Comparison of ENCODE assay signal across 8 mouse cellular contexts in the genomic region with DNA sequence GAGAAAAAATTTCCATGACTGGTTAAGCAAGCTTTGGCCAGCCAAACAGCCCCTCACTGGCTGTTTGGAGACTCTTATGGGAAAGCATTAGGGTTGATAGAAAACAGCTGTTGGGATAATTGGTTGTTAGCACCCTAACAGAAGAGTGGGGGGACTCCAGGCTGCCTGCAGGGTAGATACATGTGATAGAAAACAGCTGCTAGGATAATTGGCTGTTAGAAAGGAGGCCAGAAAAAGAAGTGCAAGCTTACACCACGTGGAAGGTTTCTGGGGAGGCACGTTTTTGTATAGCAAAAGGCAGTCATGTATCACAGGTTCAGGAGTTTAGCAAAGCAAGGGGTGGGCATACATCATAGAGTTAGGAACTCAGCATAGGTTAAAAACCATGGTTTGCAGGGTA. TPM values are rescaled to one million over a fixed set of nuclear protein-coding genes. Genes with fewer than 3 reads are reported as not detected.
DNase-seq lines count a peak whose midpoint lies in the region; ATAC-seq and TF ChIP-seq lines count a peak whose summit lies in the region.

No protein-coding gene starts in this region.

- H3K9me3 ChIP-seq in CH12.LX (replicated peaks; ENCODE audit: low read length) = no peaks in the 10 kb centered on the region
- no peaks in the 10 kb centered on the region for H3K9me3 ChIP-seq in heart, embryonic 14.5 days (ENCODE audit: control insufficient read depth, low read length)
- no peaks in the 10 kb centered on the region for H3K9me3 ChIP-seq in liver, embryonic 14.5 days (ENCODE audit: control insufficient read depth, low read length)

- peak overlapping the region; percentile 99 for H3K27ac ChIP-seq in gastrocnemius, adult 2 months
- H3K27ac ChIP-seq in CH12.LX (ENCODE audit: insufficient read depth, low read depth) = 0 out of 2 replicates have a peak overlapping the region, but pooled peaks have one; percentile 30
- H3K27ac ChIP-seq in heart, embryonic 14.5 days (replicated peaks in 1 of 2; ENCODE audit: control insufficient read depth in 1 of 2, insufficient read depth in 1 of 2, low read depth in 2 of 2, low read length in 2 of 2) = peak overlapping the region; percentile 95 to 99; a peak in 3 of 4 replicates
- H3K27ac ChIP-seq in liver, embryonic 14.5 days = peak overlapping the region; percentile 85
- H3K27ac ChIP-seq in thymus, adult 2 months (ENCODE audit: control insufficient read depth, insufficient read depth, low read length) = no peak overlapping the region

- peak overlapping the region; percentile 68; the same call in 1 of the 2 replicates for H3K4me2 ChIP-seq in CH12.LX (ENCODE audit: insufficient read depth, low read depth, poor library complexity, severe bottlenecking)
- H3K4me2 ChIP-seq in heart, embryonic 14.5 days (ENCODE audit: low read length) = no peak overlapping the region
- peak overlapping the region; percentile 90 for H3K4me2 ChIP-seq in liver, embryonic 14.5 days (ENCODE audit: low read depth)

- no peak overlapping the region for H3K4me3 ChIP-seq in gastrocnemius, adult 2 months
- H3K4me3 ChIP-seq in CH12.LX (replicated peaks in 1 of 3; ENCODE audit: low read depth in 2 of 3, low read length in 2 of 3, poor library complexity in 1 of 3) = peak overlapping the region in 2 of 3 experiments; percentile 67 to 94
- no peak overlapping the region for H3K4me3 ChIP-seq in heart, embryonic 14.5 days (ENCODE audit: control insufficient read depth in 1 of 2, insufficient read depth in 1 of 2, low read depth in 1 of 2, low read length in 2 of 2)
- H3K4me3 ChIP-seq in liver, embryonic 14.5 days (ENCODE audit: insufficient read depth in 1 of 2, low read depth in 2 of 2, low read length in 2 of 2) = no peak overlapping the region
- no peak overlapping the region for H3K4me3 ChIP-seq in thymus, adult 2 months (ENCODE audit: control insufficient read depth, insufficient read depth, low read length)

- peaks cover 56 to 72% of the 10 kb centered on the region in 2 experiments for H3K36me3 ChIP-seq in CH12.LX (replicated peaks in 1 of 2; ENCODE audit: control insufficient read depth in 1 of 2, insufficient read depth in 1 of 2, low read length in 1 of 2)
- peaks cover 75% of the 10 kb centered on the region for H3K36me3 ChIP-seq in heart, embryonic 14.5 days (ENCODE audit: control insufficient read depth, insufficient read depth, low read length)
- H3K36me3 ChIP-seq in liver, embryonic 14.5 days (replicated peaks; ENCODE audit: control insufficient read depth, insufficient read depth, low read depth) = peaks cover 52% of the 10 kb centered on the region
- H3K36me3 ChIP-seq in thymus, adult 2 months (ENCODE audit: control insufficient read depth, insufficient read depth, low read length) = peaks cover 43% of the 10 kb centered on the region

- peaks cover 19% of the 10 kb centered on the region for H3K79me2 ChIP-seq in CH12.LX (replicated peaks; ENCODE audit: control insufficient read depth, extremely low read depth, insufficient read depth, poor library complexity, severe bottlenecking)

- 41% methylated on average over 2 of the region's 2 CpGs for WGBS in heart, embryonic 14.5 days
- 62% methylated on average over 2 of the region's 2 CpGs for WGBS in liver, embryonic 14.5 days (ENCODE audit: insufficient replicate concordance)
- 90% methylated on average over 2 of the region's 2 CpGs for whole genome bisulfite sequencing in thymus, adult 2 months

- DNase-seq in gastrocnemius, adult 2 months = no peak
- no peak for DNase-seq in gastrocnemius, postnatal 36 days
- no peak for DNase-seq in CH12.LX (ENCODE audit: extremely low read depth)
- no peak for DNase-seq in liver, embryonic 14.5 days (ENCODE audit: low read depth in 3 of 3, low spot score in 3 of 3)
- no peak for DNase-seq in thymus, adult 2 months
- DNase-seq in left cerebral cortex, adult 9 months (ENCODE audit: low spot score in 2 of 2) = no peak

- in situ Hi-C loops in CH12.LX (cut with MboI; ENCODE audit: low pct_ligation_motif_present, low pct_unique_long_range_greater_than_20kb, low sequenced_read_pairs) = loop anchor here (25.0 kb wide), 1 partner anchor 709 kb away; no protein-coding TSS in a partner anchor

- intact Hi-C loops in gastrocnemius, adult 2 months (cut with DNase I) = no loop called here
- intact Hi-C loops in gastrocnemius, postnatal 36 days (cut with DNase I) = no loop called here

- no peak for TF ChIP-seq RAD21 in CH12.LX (IDR thresholded peaks at IDR 0.05; ENCODE audit: low read depth, low read length)

- no peak for TF ChIP-seq EP300 in CH12.LX (IDR thresholded peaks at IDR 0.05; ENCODE audit: low read length)
- TF ChIP-seq EP300 in liver, embryonic 14.5 days (IDR thresholded peaks at IDR 0.05; ENCODE audit: low read depth) = no peak

- H3K4me1 ChIP-seq in CH12.LX (ENCODE audit: control insufficient read depth in 1 of 2, insufficient read depth in 2 of 2) = peaks cover 9 to 32% of the 10 kb centered on the region in 2 experiments
- peaks cover 28 to 51% of the 10 kb centered on the region in 2 experiments for H3K4me1 ChIP-seq in heart, embryonic 14.5 days (ENCODE audit: control insufficient read depth in 2 of 2, insufficient read depth in 2 of 2, low read length in 2 of 2)
- peaks cover 54 to 60% of the 10 kb centered on the region in 2 experiments for H3K4me1 ChIP-seq in liver, embryonic 14.5 days (replicated peaks; ENCODE audit: control insufficient read depth in 2 of 2, insufficient read depth in 2 of 2, low read length in 1 of 2)
- H3K4me1 ChIP-seq in thymus, adult 2 months (replicated peaks; ENCODE audit: control insufficient read depth, insufficient read depth, low read length) = peaks cover 17% of the 10 kb centered on the region

- H3K27me3 ChIP-seq in CH12.LX (replicated peaks) = no peaks in the 10 kb centered on the region
- H3K27me3 ChIP-seq in heart, embryonic 14.5 days (ENCODE audit: control insufficient read depth, insufficient read depth, low read length) = no peaks in the 10 kb centered on the region
- H3K27me3 ChIP-seq in liver, embryonic 14.5 days (ENCODE audit: control insufficient read depth, insufficient read depth, low read length) = no peaks in the 10 kb centered on the region
- no peaks in the 10 kb centered on the region for H3K27me3 ChIP-seq in thymus, adult 2 months (ENCODE audit: control insufficient read depth, insufficient read depth, low read length)

- dilution Hi-C loops in CH12.LX (cut with MboI; ENCODE audit: extremely low pct_ligation_motif_present, extremely low pct_unique_long_range_greater_than_20kb, low sequenced_read_pairs) = no loop called here

- no peak for TF ChIP-seq CTCF in gastrocnemius, adult 2 months (IDR thresholded peaks at IDR 0.05)
- TF ChIP-seq CTCF in CH12.LX (conservative IDR thresholded peaks at IDR 0.05 in 1 of 2, IDR thresholded peaks at IDR 0.05 in 1 of 2; ENCODE audit: low read depth in 2 of 2, low read length in 2 of 2) = no peak
- TF ChIP-seq CTCF in liver, embryonic 14.5 days (IDR thresholded peaks at IDR 0.05; ENCODE audit: low read depth) = no peak
- no peak for TF ChIP-seq CTCF in thymus, adult 2 months (IDR thresholded peaks at IDR 0.05; ENCODE audit: borderline replicate concordance, control insufficient read depth, extremely low read depth, insufficient read depth, low read length, poor library complexity)

- no peak for TF ChIP-seq POLR2A in CH12.LX (IDR thresholded peaks at IDR 0.05; ENCODE audit: low read depth, low read length)
- TF ChIP-seq POLR2A in thymus, adult 2 months (IDR thresholded peaks at IDR 0.05; ENCODE audit: control insufficient read depth, extremely low read depth, insufficient read depth, low read length, poor library complexity) = no peak

- H3K9ac ChIP-seq in CH12.LX (ENCODE audit: insufficient read depth, low read depth) = no peak overlapping the region
- H3K9ac ChIP-seq in heart, embryonic 14.5 days (ENCODE audit: low read length) = 0 out of 2 replicates have a peak overlapping the region, but pooled peaks have one; percentile 5
- H3K9ac ChIP-seq in liver, embryonic 14.5 days (replicated peaks) = no peak overlapping the region

- ATAC-seq in heart, embryonic 14.5 days (ENCODE audit: insufficient number of reproducible peaks, insufficient read depth, low FRiP score, low read depth) = no peak
- no peak for ATAC-seq in liver, embryonic 14.5 days (ENCODE audit: insufficient read depth)
- no peak for ATAC-seq in megakaryocyte-erythroid progenitor cell, adult 5-6 weeks (replicated peaks; ENCODE audit: low FRiP score, low TSS enrichment, poor library complexity, severe bottlenecking)

RNA-seq across cellular contexts. Expression of a gene that starts 1.5 kb away (rescaled TPM):
- total RNA-seq in gastrocnemius, adult 2 months (2021) = 100 to 1,000 TPM; 146 to 171 TPM
- total RNA-seq in gastrocnemius, postnatal 36 days (2021) = 100 to 1,000 TPM; 118 to 137 TPM
- total RNA-seq in CH12.LX (2012; rRNA removed) = 351 and 486 TPM in 2 replicates
- total RNA-seq in CH12.LX (2014; rRNA removed) = 721 and 819 TPM in 2 replicates
- 324 and 357 TPM in 2 replicates for polyA plus RNA-seq in CH12.LX (2012; ENCODE audit: insufficient read length, low read depth)
- polyA plus RNA-seq in heart, embryonic 14.5 days (2014; fragmentation: Nextera tagmentation; extraction: Ambion mirVana) = 69.6 and 71.5 TPM in 2 replicates
- 146 and 246 TPM in 2 replicates for polyA plus RNA-seq in liver, embryonic 14.5 days (2012; rRNA removed)
- polyA plus RNA-seq in liver, embryonic 14.5 days (2014; fragmentation: Nextera tagmentation; extraction: Ambion mirVana) = 108 and 129 TPM in 2 replicates
- polyA plus RNA-seq in thymus, adult 2 months (2012; rRNA removed) = 169 and 179 TPM in 2 replicates
- total RNA-seq in megakaryocyte-erythroid progenitor cell, adult 5-6 weeks (2014; fragmentation: Nextera tagmentation) = 145 and 192 TPM in 2 replicates
- 292 and 318 TPM in 2 replicates for total RNA-seq in megakaryocyte-erythroid progenitor cell, adult 5-6 weeks (2017)

RNA-seq across cellular contexts. Expression of a gene that starts 10.6 kb away (rescaled TPM):
- total RNA-seq in gastrocnemius, adult 2 months (2021) = 10 to 100 TPM; 11.3 to 16.0 TPM
- 10 to 100 TPM; 11.6 to 12.4 TPM for total RNA-seq in gastrocnemius, postnatal 36 days (2021)
- 47.1 and 55.0 TPM in 2 replicates for total RNA-seq in CH12.LX (2012; rRNA removed)
- 63.3 and 67.3 TPM in 2 replicates for total RNA-seq in CH12.LX (2014; rRNA removed)
- polyA plus RNA-seq in CH12.LX (2012; ENCODE audit: insufficient read length, low read depth) = 91.2 and 99.6 TPM in 2 replicates
- polyA plus RNA-seq in heart, embryonic 14.5 days (2014; fragmentation: Nextera tagmentation; extraction: Ambion mirVana) = 41.5 and 45.9 TPM in 2 replicates
- polyA plus RNA-seq in liver, embryonic 14.5 days (2012; rRNA removed) = 16.2 and 25.6 TPM in 2 replicates
- polyA plus RNA-seq in liver, embryonic 14.5 days (2014; fragmentation: Nextera tagmentation; extraction: Ambion mirVana) = 30.0 and 32.9 TPM in 2 replicates
- 22.5 and 25.0 TPM in 2 replicates for polyA plus RNA-seq in thymus, adult 2 months (2012; rRNA removed)
- total RNA-seq in megakaryocyte-erythroid progenitor cell, adult 5-6 weeks (2014; fragmentation: Nextera tagmentation) = 51.6 and 54.4 TPM in 2 replicates
- 28.7 and 36.3 TPM in 2 replicates for total RNA-seq in megakaryocyte-erythroid progenitor cell, adult 5-6 weeks (2017)

RNA-seq across cellular contexts. Expression of a gene that starts 17.9 kb away (rescaled TPM):
- total RNA-seq in gastrocnemius, adult 2 months (2021) = 10 to 100 TPM; 10.3 to 12.7 TPM
- total RNA-seq in gastrocnemius, postnatal 36 days (2021) = 1 to 10 TPM in 1 of 2 experiments, not detected in 1; 3.8 TPM
- total RNA-seq in CH12.LX (2012; rRNA removed) (not detected in 2 replicates), CH12.LX (2014; rRNA removed) (not detected in 2 replicates)
- 6.5 TPM in 1 of 2 replicates, not detected in the other for polyA plus RNA-seq in CH12.LX (2012; ENCODE audit: insufficient read length, low read depth)
- polyA plus RNA-seq in heart, embryonic 14.5 days (2014; fragmentation: Nextera tagmentation; extraction: Ambion mirVana) = not detected in 2 replicates
- polyA plus RNA-seq in liver, embryonic 14.5 days (2012; rRNA removed) = not detected in 2 replicates
- polyA plus RNA-seq in liver, embryonic 14.5 days (2014; fragmentation: Nextera tagmentation; extraction: Ambion mirVana) = not detected in 2 replicates
- polyA plus RNA-seq in thymus, adult 2 months (2012; rRNA removed) = not detected in 2 replicates
- 5.6 and 6.5 TPM in 2 replicates for total RNA-seq in megakaryocyte-erythroid progenitor cell, adult 5-6 weeks (2014; fragmentation: Nextera tagmentation)
- total RNA-seq in megakaryocyte-erythroid progenitor cell, adult 5-6 weeks (2017) = not detected in 2 replicates

RNA-seq across cellular contexts. Expression of a gene that starts 19.7 kb away (rescaled TPM):
- 10 to 100 TPM; 20.6 to 24.6 TPM for total RNA-seq in gastrocnemius, adult 2 months (2021)
- 10 to 100 TPM; 19.2 to 25.8 TPM for total RNA-seq in gastrocnemius, postnatal 36 days (2021)
- total RNA-seq in CH12.LX (2012; rRNA removed) = 34.4 and 35.4 TPM in 2 replicates
- total RNA-seq in CH12.LX (2014; rRNA removed) = 18.8 and 20.7 TPM in 2 replicates
- polyA plus RNA-seq in CH12.LX (2012; ENCODE audit: insufficient read length, low read depth) = 19.2 and 23.3 TPM in 2 replicates
- polyA plus RNA-seq in heart, embryonic 14.5 days (2014; fragmentation: Nextera tagmentation; extraction: Ambion mirVana) = 27.6 and 28.1 TPM in 2 replicates
- 4.3 and 4.8 TPM in 2 replicates for polyA plus RNA-seq in liver, embryonic 14.5 days (2012; rRNA removed)
- 13.3 and 14.5 TPM in 2 replicates for polyA plus RNA-seq in liver, embryonic 14.5 days (2014; fragmentation: Nextera tagmentation; extraction: Ambion mirVana)
- 32.7 and 36.3 TPM in 2 replicates for polyA plus RNA-seq in thymus, adult 2 months (2012; rRNA removed)
- total RNA-seq in megakaryocyte-erythroid progenitor cell, adult 5-6 weeks (2014; fragmentation: Nextera tagmentation) = 29.0 and 36.7 TPM in 2 replicates
- 21.2 and 25.8 TPM in 2 replicates for total RNA-seq in megakaryocyte-erythroid progenitor cell, adult 5-6 weeks (2017)

RNA-seq across cellular contexts. Expression of a gene that starts 33.5 kb away (rescaled TPM):
- total RNA-seq in gastrocnemius, adult 2 months (2021) = under 1 TPM; 0.28 to 0.46 TPM
- total RNA-seq in gastrocnemius, postnatal 36 days (2021) = under 1 TPM; 0.05 to 0.62 TPM
- total RNA-seq in CH12.LX (2012; rRNA removed) (under 0.01 TPM in 1 of 2 replicates, not detected in the other), CH12.LX (2014; rRNA removed) (0.03 TPM in 1 of 2 replicates, not detected in the other)
- polyA plus RNA-seq in CH12.LX (2012; ENCODE audit: insufficient read length, low read depth) = not detected in 2 replicates
- polyA plus RNA-seq in heart, embryonic 14.5 days (2014; fragmentation: Nextera tagmentation; extraction: Ambion mirVana) = not detected in 2 replicates
- polyA plus RNA-seq in liver, embryonic 14.5 days (2012; rRNA removed) = 0.01 and 0.02 TPM in 2 replicates
- 0.01 TPM in 1 of 2 replicates, not detected in the other for polyA plus RNA-seq in liver, embryonic 14.5 days (2014; fragmentation: Nextera tagmentation; extraction: Ambion mirVana)
- polyA plus RNA-seq in thymus, adult 2 months (2012; rRNA removed) = 0.30 and 0.42 TPM in 2 replicates
- not detected in 2 replicates for total RNA-seq in megakaryocyte-erythroid progenitor cell, adult 5-6 weeks (2014; fragmentation: Nextera tagmentation)
- total RNA-seq in megakaryocyte-erythroid progenitor cell, adult 5-6 weeks (2017) = not detected in 2 replicates

Comparison
In these comparisons a context has a peak if more than half of its experiments do, and no peak if none do; other contexts are left out.
1. H3K4me3 ChIP-seq: peak in CH12.LX (2 of 3); none in gastrocnemius, adult 2 months (single experiment), heart, embryonic 14.5 days (0 of 2), liver, embryonic 14.5 days (0 of 2) and thymus, adult 2 months (single experiment).